Mouse (Mus musculus): ENCODE data around the gene Sertad1. TPM values are rescaled to one million over a fixed set of nuclear protein-coding genes. Genes with fewer than 3 reads are reported as not detected.

Sertad1 gene
- total RNA-seq (2014; rRNA removed; ENCODE audit: low replicate concordance) (23.4 and 70.5 TPM in 2 replicates), polyA plus RNA-seq (2015; fragmentation: Nextera tagmentation; extraction: Ambion mirVana) (30.8 and 31.0 TPM in 2 replicates)

DNA sequence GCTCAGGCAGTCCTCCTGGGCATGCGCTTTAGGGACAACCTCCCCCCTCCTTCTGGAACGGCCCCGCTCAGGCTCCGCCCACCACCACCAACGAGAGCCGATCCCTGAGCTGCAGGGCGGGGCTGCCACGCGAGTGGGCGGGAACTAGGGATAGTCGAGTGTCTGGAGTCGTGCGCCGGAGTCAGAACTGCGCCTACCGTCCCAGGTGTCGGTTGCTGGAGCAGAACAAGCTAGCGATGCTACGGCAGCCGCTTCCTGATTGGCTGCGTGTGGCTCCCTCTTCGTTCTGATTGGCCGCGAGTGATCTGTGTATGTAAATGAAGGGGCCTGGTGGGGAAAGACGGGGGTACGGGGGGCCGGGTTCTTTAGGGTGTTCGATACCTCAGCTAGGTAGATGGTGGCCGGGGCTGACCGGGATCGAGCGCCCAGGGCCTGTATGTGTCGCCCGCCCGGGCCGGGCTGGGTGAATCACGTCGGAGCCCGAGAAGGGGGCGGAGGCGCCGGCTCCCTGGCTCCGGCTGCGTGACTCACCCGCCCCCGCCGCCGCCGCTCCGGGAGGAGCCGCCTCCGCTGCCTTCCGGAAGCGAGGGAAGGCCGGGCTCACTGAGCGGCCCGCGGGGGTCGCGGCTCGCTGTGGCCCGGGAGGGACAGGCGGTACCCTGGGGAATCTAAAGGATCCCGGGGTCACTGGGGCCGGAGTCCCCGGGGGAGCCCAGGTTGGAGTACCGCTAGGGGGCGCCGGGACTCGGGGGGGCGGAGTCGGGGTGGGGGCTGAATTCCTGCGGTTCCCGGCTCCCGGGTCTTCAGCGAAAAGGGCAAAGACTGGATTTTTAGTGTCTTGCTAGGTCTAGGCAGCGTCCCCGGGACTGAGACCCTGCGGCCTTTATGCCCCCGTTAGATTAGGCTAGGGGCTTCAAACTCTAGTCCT, at the start of gene Sertad1:
Sertad1 (plus strand) TSS at position 141 of the 928 bp plus-strand sequence.
- Histone ChIP-seq H3K4me1 (ENCODE audit: control insufficient read depth, insufficient read depth) (peaks cover 15% of the 10 kb centered on the region), H3K4me3 (ENCODE audit: low read depth, low read length) (peak within 1 kb of the TSS; percentile 80), H3K9me3 (replicated peaks; ENCODE audit: control insufficient read depth, low read length) (no peaks in the 10 kb centered on the region), H3K4me2 (ENCODE audit: low read depth, low read length) (peak within 1 kb of the TSS; percentile 70), H3K27ac (ENCODE audit: low read depth) (peak within 1 kb of the TSS; percentile 99), H3K27me3 (ENCODE audit: control insufficient read depth, insufficient read depth, low read length) (no peaks in the 10 kb centered on the region), H3K36me3 (replicated peaks; ENCODE audit: control insufficient read depth, insufficient read depth, low read length) (peaks cover 11% of the 10 kb centered on the region; the same call in 1 of the 2 replicates), H3K9ac (replicated peaks; ENCODE audit: low read depth, low read length) (peak within 1 kb of the TSS; percentile 90)
- TF ChIP-seq CTCF (IDR thresholded peaks at IDR 0.05; ENCODE audit: low read depth) (peak; percentile 35), EP300 (IDR thresholded peaks at IDR 0.05; ENCODE audit: low read depth) (no peak)
- under 1% methylated on average over 74 of the region's 80 CpGs for WGBS
- ATAC-seq (ENCODE audit: insufficient read depth, low read depth) (peak; percentile 87), DNase-seq (ENCODE audit: low spot score) (peak; percentile 98)

DNA sequence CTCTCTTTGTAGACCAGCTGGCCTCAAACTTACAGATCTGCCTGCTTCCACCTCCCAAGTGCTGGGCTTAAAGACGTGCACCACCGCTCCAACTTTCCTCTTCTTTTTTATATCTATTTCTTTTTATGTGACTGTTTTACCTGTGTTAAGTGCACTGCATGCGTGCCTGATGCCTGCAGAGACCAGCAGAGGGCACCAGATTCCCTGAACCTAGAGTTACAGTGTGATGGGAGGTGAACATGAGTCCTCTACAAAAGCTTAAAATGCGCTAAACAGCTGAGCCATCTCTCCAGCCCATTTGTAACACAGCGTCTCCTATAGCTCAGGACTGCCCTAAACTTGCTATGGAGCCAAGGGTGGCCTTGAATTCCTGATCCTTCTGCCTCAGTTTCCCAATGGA, 49.2 kb upstream of the Sertad1 start:
- Histone ChIP-seq H3K27me3 (ENCODE audit: control insufficient read depth, insufficient read depth, low read length) (peaks cover 19% of the 10 kb centered on the region; the same call in 1 of the 2 replicates), H3K36me3 (replicated peaks; ENCODE audit: control insufficient read depth, insufficient read depth, low read length) (no peaks in the 10 kb centered on the region), H3K4me2 (ENCODE audit: low read depth, low read length) (no peak overlapping the region), H3K9me3 (replicated peaks; ENCODE audit: control insufficient read depth, low read length) (no peaks in the 10 kb centered on the region), H3K27ac (ENCODE audit: low read depth) (no peak overlapping the region), H3K4me3 (ENCODE audit: low read depth, low read length) (no peak overlapping the region), H3K9ac (replicated peaks; ENCODE audit: low read depth, low read length) (no peak overlapping the region), H3K4me1 (ENCODE audit: control insufficient read depth, insufficient read depth) (no peaks in the 10 kb centered on the region)
- ATAC-seq (ENCODE audit: insufficient read depth, low read depth): no peak; the same call in 1 of the 2 replicates
- peak; percentile 39; the same call in 1 of the 2 replicates for TF ChIP-seq CTCF (IDR thresholded peaks at IDR 0.05; ENCODE audit: low read depth)
- no peak for TF ChIP-seq EP300 (IDR thresholded peaks at IDR 0.05; ENCODE audit: low read depth)
- no peak for DNase-seq (ENCODE audit: low spot score)
- 52% methylated on average over 5 of the region's 5 CpGs for whole genome bisulfite sequencing

DNA sequence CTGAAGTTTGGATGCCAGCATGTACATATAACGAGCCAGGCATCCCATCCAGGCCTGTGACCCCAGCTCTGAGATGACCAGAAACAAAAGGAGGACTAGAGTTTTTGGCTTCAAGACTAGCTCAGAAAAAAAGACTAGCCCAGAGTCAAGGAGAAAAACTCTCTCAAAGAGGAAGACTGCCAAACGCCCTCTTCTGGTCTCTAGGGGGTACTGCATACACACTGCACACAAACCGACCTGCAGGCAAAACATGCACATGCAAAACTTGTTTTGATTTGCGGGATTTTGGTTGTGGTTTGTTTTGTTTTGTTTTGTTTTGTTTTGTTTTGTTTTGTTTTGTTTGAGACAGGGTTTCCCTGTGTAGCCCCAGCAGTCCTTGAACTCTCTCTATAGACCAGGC, 46.7 kb upstream of the Sertad1 start:
- DNase-seq (ENCODE audit: low spot score): no peak
- H3K4me3 ChIP-seq (ENCODE audit: low read depth, low read length): no peak overlapping the region
- 70% methylated on average over 4 of the region's 4 CpGs for WGBS
- no peak overlapping the region for H3K9ac ChIP-seq (replicated peaks; ENCODE audit: low read depth, low read length)
- no peak overlapping the region for H3K4me2 ChIP-seq (ENCODE audit: low read depth, low read length)
- no peak overlapping the region for H3K27ac ChIP-seq (ENCODE audit: low read depth)
- H3K4me1 ChIP-seq (ENCODE audit: control insufficient read depth, insufficient read depth): no peaks in the 10 kb centered on the region
- no peaks in the 10 kb centered on the region for H3K36me3 ChIP-seq (replicated peaks; ENCODE audit: control insufficient read depth, insufficient read depth, low read length)
- peak; percentile 1; the same call in 1 of the 2 replicates for TF ChIP-seq CTCF (IDR thresholded peaks at IDR 0.05; ENCODE audit: low read depth)
- no peak for TF ChIP-seq EP300 (IDR thresholded peaks at IDR 0.05; ENCODE audit: low read depth)
- no peaks in the 10 kb centered on the region for H3K27me3 ChIP-seq (ENCODE audit: control insufficient read depth, insufficient read depth, low read length)
- no peak for ATAC-seq (ENCODE audit: insufficient read depth, low read depth)
- no peaks in the 10 kb centered on the region for H3K9me3 ChIP-seq (replicated peaks; ENCODE audit: control insufficient read depth, low read length)

DNA sequence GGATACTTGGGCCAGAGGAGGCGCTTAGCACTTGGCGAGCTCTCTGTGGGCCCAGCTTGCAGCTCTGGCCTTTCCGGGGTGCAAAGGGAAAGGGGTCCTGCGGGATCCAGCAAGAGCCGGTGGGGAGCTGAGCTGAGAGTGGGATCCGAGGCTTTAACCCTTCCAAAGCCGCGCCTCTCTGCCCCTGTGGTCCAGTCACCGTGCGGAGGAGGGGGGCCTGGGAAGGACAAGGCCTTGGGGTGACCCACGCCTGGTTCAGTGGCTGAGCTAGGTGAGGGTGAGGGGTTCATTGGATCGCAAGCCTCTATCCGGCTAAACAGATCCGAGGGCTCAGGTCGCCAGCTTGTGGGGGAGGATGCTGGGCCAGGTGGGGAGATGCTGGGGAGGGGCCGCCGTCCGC, 40.7 kb upstream of the Sertad1 start:
- Histone ChIP-seq H3K4me2 (ENCODE audit: low read depth, low read length) (peak overlapping the region; percentile 83), H3K27ac (ENCODE audit: low read depth) (no peak overlapping the region), H3K27me3 (ENCODE audit: control insufficient read depth, insufficient read depth, low read length) (0 out of 2 replicates have a peak, but pooled peaks cover 15% of the 10 kb centered on the region), H3K36me3 (replicated peaks; ENCODE audit: control insufficient read depth, insufficient read depth, low read length) (no peaks in the 10 kb centered on the region), H3K4me3 (ENCODE audit: low read depth, low read length) (peak overlapping the region; percentile 42), H3K4me1 (ENCODE audit: control insufficient read depth, insufficient read depth) (peaks cover 6% of the 10 kb centered on the region), H3K9me3 (replicated peaks; ENCODE audit: control insufficient read depth, low read length) (no peaks in the 10 kb centered on the region), H3K9ac (replicated peaks; ENCODE audit: low read depth, low read length) (peak overlapping the region; percentile 12; the same call in 1 of the 2 replicates)
- no peak for DNase-seq (ENCODE audit: low spot score)
- TF ChIP-seq EP300 (IDR thresholded peaks at IDR 0.05; ENCODE audit: low read depth): no peak
- TF ChIP-seq CTCF (IDR thresholded peaks at IDR 0.05; ENCODE audit: low read depth): no peak
- 13% methylated on average over 18 of the region's 18 CpGs for WGBS
- ATAC-seq (ENCODE audit: insufficient read depth, low read depth): no peak

DNA sequence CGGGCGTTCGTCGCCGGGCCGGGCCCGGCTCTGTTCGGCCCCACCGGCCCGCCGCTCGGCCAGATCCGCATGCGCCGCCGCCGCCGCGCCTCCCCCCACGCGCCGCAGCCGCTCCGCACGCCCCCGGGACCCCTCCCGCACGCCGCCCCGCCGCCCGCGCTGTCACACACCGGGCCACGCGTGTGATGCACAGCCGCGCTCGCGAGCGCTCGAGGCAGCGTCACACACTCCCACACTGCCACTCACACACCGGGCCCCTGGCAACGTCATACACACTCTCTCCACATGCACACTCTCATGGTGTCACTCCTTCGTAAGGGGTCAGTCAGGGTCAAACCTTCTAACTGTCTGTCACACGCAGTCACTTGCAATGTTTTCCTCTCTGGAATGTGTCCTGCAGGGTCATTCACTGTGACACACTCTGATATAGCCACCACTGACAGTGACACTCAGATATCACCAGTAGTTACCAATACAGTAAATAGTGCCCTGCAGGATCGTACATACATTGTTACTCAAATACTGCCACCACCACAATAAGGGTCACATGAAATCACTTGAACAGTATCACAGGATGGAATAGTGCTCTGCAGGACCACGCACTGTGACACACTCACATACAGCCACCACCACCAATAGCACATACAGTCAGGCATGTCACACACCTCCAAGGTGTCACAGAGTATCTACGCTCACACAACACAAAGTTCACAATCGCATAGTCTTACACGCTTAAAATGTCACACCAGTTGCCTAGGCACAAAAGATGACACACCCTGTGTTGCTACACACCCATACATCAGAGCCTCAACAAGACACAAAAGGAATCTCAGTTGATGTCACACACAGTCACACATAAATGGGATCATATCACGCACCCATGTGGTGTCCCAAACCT, 39.9 kb upstream of the Sertad1 start:
- H3K4me1 ChIP-seq (ENCODE audit: control insufficient read depth, insufficient read depth): peaks cover 6% of the 10 kb centered on the region
- WGBS: 9% methylated on average over 42 of the region's 53 CpGs
- peak overlapping the region; percentile 12; the same call in 1 of the 2 replicates for H3K9ac ChIP-seq (replicated peaks; ENCODE audit: low read depth, low read length)
- DNase-seq (ENCODE audit: low spot score) (peak; percentile 27), ATAC-seq (ENCODE audit: insufficient read depth, low read depth) (peak; percentile 14; the same call in 1 of the 2 replicates)
- no peaks in the 10 kb centered on the region for H3K9me3 ChIP-seq (replicated peaks; ENCODE audit: control insufficient read depth, low read length)
- TF ChIP-seq EP300 (IDR thresholded peaks at IDR 0.05; ENCODE audit: low read depth): no peak
- no peak for TF ChIP-seq CTCF (IDR thresholded peaks at IDR 0.05; ENCODE audit: low read depth)
- no peaks in the 10 kb centered on the region for H3K36me3 ChIP-seq (replicated peaks; ENCODE audit: control insufficient read depth, insufficient read depth, low read length)
- no peak overlapping the region for H3K27ac ChIP-seq (ENCODE audit: low read depth)
- peak overlapping the region; percentile 83 for H3K4me2 ChIP-seq (ENCODE audit: low read depth, low read length)
- peak overlapping the region; percentile 42 for H3K4me3 ChIP-seq (ENCODE audit: low read depth, low read length)
- 0 out of 2 replicates have a peak, but pooled peaks cover 15% of the 10 kb centered on the region for H3K27me3 ChIP-seq (ENCODE audit: control insufficient read depth, insufficient read depth, low read length)

All from heart, postnatal 0 days (tissue).